Mouse (Mus musculus): ENCODE results near the gene Gpr171.
A peak's percentile ranks its signal among the peaks of the same experiment; 100 is the strongest.
"Not testable (repeated sequence)": the region's sequence is repeated elsewhere in the genome, so short reads cannot be mapped to it uniquely, and the experiment has no call there.

Gene Gpr171

GRCm38 (mm10) chr3:59113973-59114517, 12.4 kb upstream of the Gpr171 start:
- peak; percentile 17 for DNase-seq (ENCODE audit: low read depth)

- DNase-seq (ENCODE audit: low read depth), result not testable (repeated sequence)
Observed at GRCm38 (mm10) chr3:59113291-59113690, 11.7 kb upstream of the Gpr171 start.

- no peak for DNase-seq (ENCODE audit: low read depth)
Observed at GRCm38 (mm10) chr3:59111944-59112343, 10.3 kb upstream of the Gpr171 start.

GRCm38 (mm10) chr3:59109834-59110233, 8.2 kb upstream of the Gpr171 start:
- DNase-seq (ENCODE audit: low read depth), result not testable (repeated sequence)

- DNase-seq (ENCODE audit: low read depth), result no peak
Observed at GRCm38 (mm10) chr3:59107439-59107838, 5.8 kb upstream of the Gpr171 start.

GRCm38 (mm10) chr3:59104462-59104861, 2.8 kb upstream of the Gpr171 start:
- DNase-seq (ENCODE audit: low read depth), result no peak

GRCm38 (mm10) chr3:59102146-59102545, 525 bp upstream of the Gpr171 start:
- no peak for DNase-seq (ENCODE audit: low read depth)

GRCm38 (mm10) chr3:59098540-59098939, 3.1 kb downstream of the Gpr171 start:
- no peak for DNase-seq (ENCODE audit: low read depth)

- DNase-seq (ENCODE audit: low read depth), result no peak
Observed at GRCm38 (mm10) chr3:59097421-59097820, 4.2 kb downstream of the Gpr171 start.

- DNase-seq (ENCODE audit: low read depth), result no peak
Observed at GRCm38 (mm10) chr3:59092702-59093101, 8.9 kb downstream of the Gpr171 start.

GRCm38 (mm10) chr3:59080919-59081318, 20.7 kb downstream of the Gpr171 start:
- DNase-seq (ENCODE audit: low read depth), result no peak

GRCm38 (mm10) chr3:59080293-59080916, 21.2 kb downstream of the Gpr171 start:
- DNase-seq (ENCODE audit: low read depth), result no peak

GRCm38 (mm10) chr3:59079327-59079726, 22.3 kb downstream of the Gpr171 start:
- DNase-seq (ENCODE audit: low read depth), result peak; percentile 80

GRCm38 (mm10) chr3:59078585-59078984, 23.0 kb downstream of the Gpr171 start:
- no peak for DNase-seq (ENCODE audit: low read depth)

GRCm38 (mm10) chr3:59077278-59077677, 24.3 kb downstream of the Gpr171 start:
- DNase-seq (ENCODE audit: low read depth), result peak; percentile 46

GRCm38 (mm10) chr3:59069071-59069470, 32.5 kb downstream of the Gpr171 start:
- not testable (repeated sequence) for DNase-seq (ENCODE audit: low read depth)

GRCm38 (mm10) chr3:59066558-59067294, 34.9 kb downstream of the Gpr171 start:
- DNase-seq (ENCODE audit: low read depth), result no peak

GRCm38 (mm10) chr3:59065937-59066336, 35.7 kb downstream of the Gpr171 start:
- no peak for DNase-seq (ENCODE audit: low read depth)

- DNase-seq (ENCODE audit: low read depth), result no peak
Observed at GRCm38 (mm10) chr3:59063431-59063830, 38.2 kb downstream of the Gpr171 start.

GRCm38 (mm10) chr3:59062141-59062540, 39.5 kb downstream of the Gpr171 start:
- DNase-seq (ENCODE audit: low read depth), result no peak

GRCm38 (mm10) chr3:59060131-59060530, 41.5 kb downstream of the Gpr171 start:
- no peak for DNase-seq (ENCODE audit: low read depth)

GRCm38 (mm10) chr3:59059022-59059541, 42.5 kb downstream of the Gpr171 start:
- peak; percentile 88 for DNase-seq (ENCODE audit: low read depth)
